Mouse (Mus musculus) kidney, embryonic 14.5 days (tissue): Measurements from ENCODE around the gene Cd59b. TPM values are rescaled to one million over a fixed set of nuclear protein-coding genes. Genes with fewer than 3 reads are reported as not detected.
"Not testable (repeated sequence)": the region's sequence is repeated elsewhere in the genome, so short reads cannot be mapped to it uniquely, and the experiment has no call there.

ENCODE experiments used
- ATAC-seq: fragments of 200-750 bp; cut with Nextera tagmentation; 2 replicates; pipeline ENCODE4 v1.8.0; 2017; ENCODE audit warnings: moderate number of reproducible peaks, mild to moderate bottlenecking, moderate TSS enrichment, moderate library complexity; ENCODE audit not compliant: low FRiP score, low TSS enrichment
- H3K27ac ChIP-seq: fragments of 300-500 bp; sonication (generic); 2 replicates; pipeline ENCODE4 v1.5.1; 2014; ENCODE audit warnings: low read depth, mild to moderate bottlenecking, low read length, moderate library complexity, mixed read lengths
- H3K27me3 ChIP-seq: fragments of 300-500 bp; sonication (generic); 2 replicates; pipeline ENCODE4 v1.6.1; 2014; ENCODE audit warnings: mild to moderate bottlenecking, low read length; ENCODE audit not compliant: control insufficient read depth, insufficient read depth
- H3K36me3 ChIP-seq: fragments of 300-500 bp; sonication (generic); 2 replicates; pipeline ENCODE4 v1.6.1; 2014; ENCODE audit warnings: low read length, mixed read lengths; ENCODE audit not compliant: control insufficient read depth, insufficient read depth
- H3K4me1 ChIP-seq: fragments of 300-500 bp; sonication (generic); 2 replicates; pipeline ENCODE4 v1.6.1; 2014; ENCODE audit warnings: low read length, mixed read lengths; ENCODE audit not compliant: control insufficient read depth, insufficient read depth
- H3K4me2 ChIP-seq: fragments of 300-500 bp; sonication (generic); replicated peaks from 2 replicates; pipeline ENCODE4 v1.6.1; 2014; ENCODE audit warnings: low read depth, mild to moderate bottlenecking, low read length
- H3K4me3 ChIP-seq: fragments of 300-500 bp; sonication (generic); 2 replicates; pipeline ENCODE4 v1.5.1; 2014; ENCODE audit warnings: mild to moderate bottlenecking, low read length
- H3K9ac ChIP-seq: fragments of 300-500 bp; sonication (generic); 2 replicates; pipeline ENCODE4 v1.6.1; 2014; ENCODE audit warnings: low read depth, mild to moderate bottlenecking, low read length, moderate library complexity
- H3K9me3 ChIP-seq: fragments of 300-500 bp; sonication (generic); 2 replicates; pipeline ENCODE4 v1.6.1; 2016; ENCODE audit warnings: low read length; ENCODE audit not compliant: control insufficient read depth
- WGBS: fragments of 180-500 bp; shearing (Covaris S2); extraction: QIAGEN DNeasy Blood & Tissue Kit; methylation state at CpG from one replicate; pipeline ENCODE4 v1.1.7; 2014; 5-methylcytosine and 5-hydroxymethylcytosine counted together
- polyA plus RNA-seq: library from polyadenylated mRNA; unstranded; fragments of >200 nt; fragmentation: Nextera tagmentation; extraction: Ambion mirVana; gene quantifications from 2 replicates; pipeline ENCODE4 v1.2.1, GENCODE M21; 2014

Gene Cd59b
- polyA plus RNA-seq, 1 experiment from 2014 or later: 5.6 TPM

GRCm38 (mm10) chr2:104099231-104099585, 29.6 kb downstream of the Cd59b start:
- H3K9ac ChIP-seq: no peak overlapping the region
- no peaks in the 10 kb centered on the region for H3K27me3 ChIP-seq
- H3K36me3 ChIP-seq: no peaks in the 10 kb centered on the region
- 97% methylated on average over 2 of the region's 2 CpGs for WGBS
- no peak overlapping the region for H3K4me3 ChIP-seq
- no peak for ATAC-seq
- H3K27ac ChIP-seq: no peak overlapping the region
- H3K4me1 ChIP-seq: peaks cover 5% of the 10 kb centered on the region; the same call in 1 of the 2 replicates
- H3K4me2 ChIP-seq: no peak overlapping the region
- no peaks in the 10 kb centered on the region for H3K9me3 ChIP-seq

- Histone ChIP-seq H3K9me3 (no peaks in the 10 kb centered on the region), H3K27ac (no peak overlapping the region), H3K27me3 (no peaks in the 10 kb centered on the region), H3K36me3 (no peaks in the 10 kb centered on the region), H3K4me1 (peaks cover 5% of the 10 kb centered on the region; the same call in 1 of the 2 replicates), H3K4me2 (no peak overlapping the region), H3K9ac (no peak overlapping the region), H3K4me3 (no peak overlapping the region)
- 65% methylated on average over 1 of the region's 1 CpGs for WGBS
- no peak for ATAC-seq
These were observed 30.3 kb downstream of the Cd59b start for GRCm38 (mm10) chr2:104099946-104100345.

GRCm38 (mm10) chr2:104104800-104105199, 35.2 kb downstream of the Cd59b start:
- no peaks in the 10 kb centered on the region for H3K9me3 ChIP-seq
- H3K4me2 ChIP-seq: no peak overlapping the region
- H3K36me3 ChIP-seq: no peaks in the 10 kb centered on the region
- H3K4me3 ChIP-seq: no peak overlapping the region
- no peak overlapping the region for H3K27ac ChIP-seq
- no peak overlapping the region for H3K9ac ChIP-seq
- WGBS: 80% methylated on average over 6 of the region's 6 CpGs
- no peak for ATAC-seq
- no peaks in the 10 kb centered on the region for H3K4me1 ChIP-seq
- no peaks in the 10 kb centered on the region for H3K27me3 ChIP-seq

GRCm38 (mm10) chr2:104109021-104109420, 39.4 kb downstream of the Cd59b start:
- not testable (repeated sequence) for H3K4me1 ChIP-seq, H3K27ac ChIP-seq, ATAC-seq, H3K9ac ChIP-seq, H3K4me3 ChIP-seq, H3K4me2 ChIP-seq, H3K9me3 ChIP-seq, H3K36me3 ChIP-seq, H3K27me3 ChIP-seq
- 89% methylated on average over 2 of the region's 2 CpGs for WGBS

GRCm38 (mm10) chr2:104109528-104109927, 39.9 kb downstream of the Cd59b start:
- H3K27ac ChIP-seq: no peak overlapping the region
- no peak overlapping the region for H3K4me2 ChIP-seq
- H3K9ac ChIP-seq: no peak overlapping the region
- no peaks in the 10 kb centered on the region for H3K4me1 ChIP-seq
- no peak for ATAC-seq
- H3K27me3 ChIP-seq: no peaks in the 10 kb centered on the region
- no peak overlapping the region for H3K4me3 ChIP-seq
- 60% methylated on average over 2 of the region's 2 CpGs for WGBS
- H3K36me3 ChIP-seq: no peaks in the 10 kb centered on the region
- no peaks in the 10 kb centered on the region for H3K9me3 ChIP-seq

- Histone ChIP-seq H3K27me3 (no peaks in the 10 kb centered on the region), H3K4me2 (no peak overlapping the region), H3K9me3 (no peaks in the 10 kb centered on the region), H3K36me3 (no peaks in the 10 kb centered on the region), H3K4me3 (no peak overlapping the region), H3K4me1 (no peaks in the 10 kb centered on the region), H3K9ac (no peak overlapping the region), H3K27ac (no peak overlapping the region)
- 74% methylated on average over 4 of the region's 4 CpGs for WGBS
- no peak for ATAC-seq
These were observed 40.4 kb downstream of the Cd59b start for GRCm38 (mm10) chr2:104110031-104110430.

GRCm38 (mm10) chr2:104111170-104111797, 41.6 kb downstream of the Cd59b start:
- not testable (repeated sequence) for H3K27ac ChIP-seq, ATAC-seq, H3K36me3 ChIP-seq, H3K27me3 ChIP-seq, H3K4me2 ChIP-seq, H3K9ac ChIP-seq, H3K9me3 ChIP-seq, H3K4me1 ChIP-seq, H3K4me3 ChIP-seq
- WGBS: no CpG with 5 or more reads among the region's 1 CpGs

- H3K36me3 ChIP-seq, H3K27ac ChIP-seq, H3K27me3 ChIP-seq, H3K4me1 ChIP-seq, H3K9me3 ChIP-seq, H3K4me2 ChIP-seq, ATAC-seq, H3K4me3 ChIP-seq, H3K9ac ChIP-seq: not testable (repeated sequence)
These were observed 43.9 kb downstream of the Cd59b start for GRCm38 (mm10) chr2:104113563-104113962.

- ATAC-seq: no peak
- WGBS: 97% methylated on average over 3 of the region's 3 CpGs
- Histone ChIP-seq H3K9ac (no peak overlapping the region), H3K36me3 (no peaks in the 10 kb centered on the region), H3K4me3 (no peak overlapping the region), H3K4me2 (no peak overlapping the region), H3K27ac (no peak overlapping the region), H3K4me1 (no peaks in the 10 kb centered on the region), H3K27me3 (no peaks in the 10 kb centered on the region), H3K9me3 (no peaks in the 10 kb centered on the region)
These were observed 45.2 kb downstream of the Cd59b start for GRCm38 (mm10) chr2:104114898-104115297.
